Mouse (Mus musculus): ENCODE measurements around the gene Cypt15.
"Not testable (repeated sequence)": the region's sequence is repeated elsewhere in the genome, so short reads cannot be mapped to it uniquely, and the experiment has no call there.

Cypt15 gene

DNA sequence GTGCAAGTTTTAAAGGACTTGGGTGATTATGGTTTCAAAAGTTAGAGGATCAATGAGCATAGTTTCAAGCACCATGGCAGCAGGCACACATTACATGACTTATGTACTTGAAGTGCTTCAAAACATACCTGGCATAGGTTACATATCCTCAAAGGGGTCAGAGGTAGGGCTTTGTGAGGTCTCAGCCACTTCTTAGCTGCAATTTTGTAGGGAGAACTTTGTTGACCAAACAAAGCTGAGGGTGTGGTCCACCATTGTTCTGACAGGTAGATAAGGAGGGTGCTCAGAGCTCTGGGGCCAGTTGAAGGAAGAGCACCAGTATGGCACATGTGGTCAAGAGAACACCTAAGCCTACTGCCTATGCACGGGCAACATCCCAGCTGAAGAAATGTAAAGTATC, at the start of gene Cypt15:
Cypt15 (plus strand) TSS at position 301 of the 400 bp plus-strand sequence.
- in situ Hi-C loops (cut with MseI, MboI), result not testable (repeated sequence)

- in situ Hi-C loops (cut with MseI, MboI), result no loop called here
These were observed 24.9 kb downstream of the Cypt15 start for GRCm38 (mm10) chrX:39370932-39371331.

DNA sequence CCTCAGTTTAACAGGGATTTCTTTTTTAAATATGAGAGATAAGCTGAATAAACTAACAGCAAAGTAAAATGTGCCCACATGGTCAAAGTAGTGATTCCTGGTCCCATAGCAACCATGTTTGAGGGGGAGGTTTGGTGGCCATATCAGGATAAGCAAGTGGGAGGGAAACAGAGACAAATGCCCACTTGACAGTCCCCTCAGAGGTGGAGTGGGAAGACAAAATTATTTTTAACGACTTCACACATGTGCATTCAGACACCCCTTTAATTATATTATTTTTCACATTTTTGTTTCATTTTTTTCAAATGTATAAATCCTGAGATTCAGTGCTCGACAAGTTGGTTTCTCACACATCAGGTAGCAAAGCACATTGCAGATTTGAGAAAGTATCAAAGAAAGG, 32.8 kb downstream of the Cypt15 start:
- in situ Hi-C loops (cut with MseI, MboI), result no loop called here

DNA sequence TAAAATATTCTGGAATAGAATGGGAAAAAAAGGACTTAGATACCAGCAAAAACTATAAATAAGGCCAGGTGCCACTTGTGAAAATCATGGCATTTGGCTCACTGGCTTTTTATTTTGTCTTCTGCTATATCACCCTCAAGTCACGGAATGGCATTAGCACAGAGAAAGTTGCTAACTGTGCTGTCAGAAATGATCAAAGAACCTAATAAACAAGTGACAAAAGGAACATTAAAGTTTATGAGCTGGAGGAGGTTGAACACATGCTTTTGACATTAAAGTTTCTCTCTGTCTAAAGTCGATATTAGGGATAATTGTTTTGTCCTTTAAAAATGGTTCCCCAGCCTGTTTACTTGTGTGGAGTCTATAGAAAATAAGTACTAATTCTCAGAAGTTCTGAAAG, 37.7 kb downstream of the Cypt15 start:
- in situ Hi-C loops (cut with MseI, MboI), result no loop called here

Data from mouse trophoblast stem cell (cell line).